Mouse (Mus musculus): ENCODE measurements at regions not wholly inside any gene's neighbourhood (a gene's known extent, or its start where the extent isn't known, plus 50 kb on each side); places are given as distances from the start of the nearest gene placed in this dataset.

GRCm38 (mm10) chr11:8224366-8224765, 440.0 kb downstream of the Tns3 start:
- no peak for TF ChIP-seq POLR2A (IDR thresholded peaks at IDR 0.05; ENCODE audit: low read depth, low read length)
- no peak for TF ChIP-seq CTCF (IDR thresholded peaks at IDR 0.05; ENCODE audit: borderline replicate concordance, insufficient read depth, low read length)

Data from embryonic fibroblast, embryonic 13.5 days (primary cell).